Mouse (Mus musculus) thymus, adult 2 months (tissue): ENCODE measurements at regions not wholly inside any gene's neighbourhood (a gene's known extent, or its start where the extent isn't known, plus 50 kb on each side); places are given as distances from the start of the nearest gene placed in this dataset.
A peak's percentile ranks its signal among the peaks of the same experiment; 100 is the strongest.

Source experiments
- DNase-seq: peaks from one replicate; pipeline ENCODE4 v3.0.0; 2021
- H3K27ac ChIP-seq: fragments of 200-500 bp; 2 replicates; pipeline ENCODE4 v1.5.1; 2012; ENCODE audit warnings: low read length, control low read depth; ENCODE audit not compliant: control insufficient read depth, insufficient read depth
- H3K27me3 ChIP-seq: fragments of 200-500 bp; 2 replicates; pipeline ENCODE4 v1.6.1; 2012; ENCODE audit warnings: mild to moderate bottlenecking, low read length, moderate library complexity, mixed read lengths; ENCODE audit not compliant: control insufficient read depth, insufficient read depth
- H3K36me3 ChIP-seq: fragments of 200-500 bp; 2 replicates; pipeline ENCODE4 v1.6.1; 2012; ENCODE audit warnings: mild to moderate bottlenecking, low read length, moderate library complexity; ENCODE audit not compliant: control insufficient read depth, insufficient read depth
- H3K4me1 ChIP-seq: fragments of 200-500 bp; replicated peaks from 2 replicates; pipeline ENCODE4 v1.6.1; 2012; ENCODE audit warnings: low read length; ENCODE audit not compliant: control insufficient read depth, insufficient read depth
- H3K4me3 ChIP-seq: fragments of 200-500 bp; 2 replicates; pipeline ENCODE4 v1.5.1; 2012; ENCODE audit warnings: mild to moderate bottlenecking, low read length, control low read depth, moderate library complexity; ENCODE audit not compliant: control insufficient read depth, insufficient read depth
- CTCF ChIP-seq: fragments of 200-500 bp; IDR thresholded peaks from 2 replicates; pipeline ENCODE4 v1.5.1; 2012; ENCODE audit warnings: mild to moderate bottlenecking, control low read depth, low read length, moderate library complexity, borderline replicate concordance; ENCODE audit not compliant: control insufficient read depth, poor library complexity, insufficient read depth; ENCODE audit errors: extremely low read depth
- POLR2A ChIP-seq: fragments of 200-500 bp; IDR thresholded peaks from 2 replicates; pipeline ENCODE4 v1.6.1; 2012; ENCODE audit warnings: mild to moderate bottlenecking, low read length, control low read depth, moderate library complexity; ENCODE audit not compliant: control insufficient read depth, poor library complexity, insufficient read depth; ENCODE audit errors: extremely low read depth
- WGBS: fragments of 180-500 bp; shearing (Covaris S2); methylation state at CpG from one replicate; pipeline ENCODE4 v1.1.7; 2018; 5-methylcytosine and 5-hydroxymethylcytosine counted together

GRCm38 (mm10) chr11:64801351-64801750, 177.5 kb upstream of the Elac2 start:
- H3K27me3 ChIP-seq = no peaks in the 10 kb centered on the region
- peak; percentile 67 for DNase-seq
- TF ChIP-seq POLR2A = no peak
- TF ChIP-seq CTCF = no peak
- peak overlapping the region; percentile 29; the same call in 1 of the 2 replicates for H3K4me3 ChIP-seq
- H3K4me1 ChIP-seq = peaks cover 7% of the 10 kb centered on the region
- H3K36me3 ChIP-seq = no peaks in the 10 kb centered on the region
- peak overlapping the region; percentile 77; the same call in 1 of the 2 replicates for H3K27ac ChIP-seq
- 2% methylated on average over 10 of the region's 10 CpGs for WGBS

- WGBS = over 99% methylated on average over 3 of the region's 3 CpGs
- Histone ChIP-seq H3K36me3 (no peaks in the 10 kb centered on the region), H3K27ac (no peak overlapping the region), H3K4me3 (no peak overlapping the region), H3K4me1 (peaks cover 7% of the 10 kb centered on the region), H3K27me3 (no peaks in the 10 kb centered on the region)
- no peak for DNase-seq
- TF ChIP-seq POLR2A (no peak), CTCF (no peak)
These were observed 173.3 kb upstream of the Elac2 start for GRCm38 (mm10) chr11:64805567-64805966.

- no peaks in the 10 kb centered on the region for H3K36me3 ChIP-seq
- TF ChIP-seq CTCF (no peak), POLR2A (no peak)
- 90% methylated on average over 6 of the region's 6 CpGs for WGBS
- DNase-seq = no peak
- no peak overlapping the region for H3K4me3 ChIP-seq
- H3K27me3 ChIP-seq = no peaks in the 10 kb centered on the region
- no peaks in the 10 kb centered on the region for H3K4me1 ChIP-seq
- no peak overlapping the region for H3K27ac ChIP-seq
These were observed 166.4 kb upstream of the Elac2 start for GRCm38 (mm10) chr11:64812408-64812807.

GRCm38 (mm10) chr11:64829429-64829828, 149.4 kb upstream of the Elac2 start:
- Histone ChIP-seq H3K4me1 (no peaks in the 10 kb centered on the region), H3K27me3 (no peaks in the 10 kb centered on the region), H3K27ac (no peak overlapping the region), H3K4me3 (no peak overlapping the region), H3K36me3 (no peaks in the 10 kb centered on the region)
- WGBS = 83% methylated on average over 5 of the region's 5 CpGs
- TF ChIP-seq POLR2A (no peak), CTCF (no peak)
- no peak for DNase-seq

GRCm38 (mm10) chr11:64832453-64832852, 146.4 kb upstream of the Elac2 start:
- H3K27ac ChIP-seq = no peak overlapping the region
- H3K36me3 ChIP-seq = no peaks in the 10 kb centered on the region
- 17% methylated on average over 5 of the region's 5 CpGs for WGBS
- peak; percentile 20 for DNase-seq
- H3K4me3 ChIP-seq = no peak overlapping the region
- H3K27me3 ChIP-seq = no peaks in the 10 kb centered on the region
- no peaks in the 10 kb centered on the region for H3K4me1 ChIP-seq
- TF ChIP-seq CTCF = no peak
- TF ChIP-seq POLR2A = no peak

- Histone ChIP-seq H3K36me3 (no peaks in the 10 kb centered on the region), H3K4me3 (no peak overlapping the region), H3K27ac (no peak overlapping the region), H3K27me3 (no peaks in the 10 kb centered on the region), H3K4me1 (no peaks in the 10 kb centered on the region)
- no peak for DNase-seq
- no peak for TF ChIP-seq CTCF
- no peak for TF ChIP-seq POLR2A
- 93% methylated on average over 3 of the region's 3 CpGs for WGBS
These were observed 145.1 kb upstream of the Elac2 start for GRCm38 (mm10) chr11:64833786-64834185.

- H3K4me3 ChIP-seq = no peak overlapping the region
- no peaks in the 10 kb centered on the region for H3K36me3 ChIP-seq
- no peak overlapping the region for H3K27ac ChIP-seq
- no peaks in the 10 kb centered on the region for H3K27me3 ChIP-seq
- no peaks in the 10 kb centered on the region for H3K4me1 ChIP-seq
- no peak for DNase-seq
- 79% methylated on average over 8 of the region's 8 CpGs for WGBS
- TF ChIP-seq POLR2A (no peak), CTCF (no peak)
These were observed 142.1 kb upstream of the Elac2 start for GRCm38 (mm10) chr11:64836771-64837170.
